Mouse (Mus musculus): Measurements from ENCODE around the gene Dact2. TPM values are rescaled to one million over a fixed set of nuclear protein-coding genes. Genes with fewer than 3 reads are reported as not detected.

Dact2 gene
- polyA plus RNA-seq, 1 experiment from 2014 or later, result 0.70 TPM

DNA sequence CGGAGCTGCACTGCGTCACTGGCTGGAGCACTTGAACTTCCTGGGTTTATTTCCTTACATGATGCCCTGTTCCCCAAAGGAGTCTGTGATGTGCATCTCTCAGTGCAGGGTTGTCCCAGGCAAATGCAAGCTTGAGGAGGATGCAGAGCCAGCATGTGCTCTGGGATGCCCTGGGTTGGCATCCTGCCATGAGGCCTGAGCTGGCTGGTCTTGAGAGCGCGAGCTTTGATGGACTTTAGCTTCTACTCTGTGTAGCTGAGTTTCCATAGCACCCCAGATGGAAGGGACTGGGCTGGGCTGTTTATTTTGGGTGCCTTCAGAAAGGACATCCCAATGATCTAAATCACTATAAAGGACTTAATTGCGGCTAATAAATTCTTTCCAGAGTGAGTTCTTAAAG is 36.5 kb downstream of the Dact2 start:
- Histone ChIP-seq H3K4me2 (replicated peaks) (no peak overlapping the region), H3K4me1 (peaks cover 19% of the 10 kb centered on the region), H3K27me3 (replicated peaks) (no peaks in the 10 kb centered on the region), H3K9me3 (no peaks in the 10 kb centered on the region), H3K4me3 (no peak overlapping the region), H3K27ac (no peak overlapping the region), H3K36me3 (no peaks in the 10 kb centered on the region), H3K9ac (no peak overlapping the region)
- ATAC-seq (ENCODE audit: low FRiP score, low read depth), result no peak
- 52% methylated on average over 5 of the region's 5 CpGs for WGBS

DNA sequence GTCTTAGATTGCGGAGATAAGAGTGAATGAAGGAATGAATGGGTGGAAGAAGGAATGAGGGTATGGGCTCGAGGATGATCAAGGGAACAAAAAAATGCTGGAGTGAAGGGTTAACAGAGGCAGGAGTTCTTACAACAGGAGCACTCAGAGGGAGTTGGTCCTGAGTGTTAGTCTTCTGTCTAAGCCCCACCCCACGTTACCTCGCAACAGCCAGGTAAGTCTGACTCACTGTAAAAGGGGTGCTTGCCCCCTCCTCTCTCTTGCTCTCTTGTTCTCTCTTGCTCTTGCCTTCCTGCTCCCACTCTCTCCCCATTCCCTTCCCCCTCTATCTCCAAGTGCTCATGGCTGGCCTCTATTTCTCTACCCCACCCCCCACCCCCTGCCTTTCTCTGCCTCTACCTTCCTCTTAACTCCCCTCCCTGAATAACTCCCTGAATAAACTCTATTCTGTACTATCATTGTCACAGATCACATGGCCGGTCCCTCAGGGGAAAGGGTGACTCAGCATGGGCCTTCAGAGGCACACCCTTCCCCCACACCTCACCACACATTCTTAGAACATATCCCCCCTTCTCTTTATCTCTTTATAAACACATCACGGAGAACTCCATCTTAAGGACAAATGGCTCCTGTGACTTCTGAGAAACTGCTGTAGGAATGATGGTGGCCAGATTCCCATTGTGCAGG is 37.2 kb downstream of the Dact2 start:
- H3K27ac ChIP-seq, result no peak overlapping the region
- no peaks in the 10 kb centered on the region for H3K27me3 ChIP-seq (replicated peaks)
- ATAC-seq (ENCODE audit: low FRiP score, low read depth), result no peak
- WGBS, result 71% methylated on average over 6 of the region's 6 CpGs
- no peaks in the 10 kb centered on the region for H3K9me3 ChIP-seq
- peaks cover 19% of the 10 kb centered on the region for H3K4me1 ChIP-seq
- no peak overlapping the region for H3K4me3 ChIP-seq
- no peak overlapping the region for H3K9ac ChIP-seq
- H3K36me3 ChIP-seq, result no peaks in the 10 kb centered on the region
- no peak overlapping the region for H3K4me2 ChIP-seq (replicated peaks)

- Histone ChIP-seq H3K4me1 (peaks cover 19% of the 10 kb centered on the region), H3K9me3 (no peaks in the 10 kb centered on the region), H3K9ac (no peak overlapping the region), H3K4me2 (replicated peaks) (peak overlapping the region; percentile 41), H3K27ac (no peak overlapping the region), H3K27me3 (replicated peaks) (no peaks in the 10 kb centered on the region), H3K4me3 (no peak overlapping the region), H3K36me3 (no peaks in the 10 kb centered on the region)
- ATAC-seq (ENCODE audit: low FRiP score, low read depth), result no peak
- 58% methylated on average over 9 of the region's 9 CpGs for WGBS
Measured at GRCm38 (mm10) chr17:14165934-14166610, 38.0 kb downstream of the Dact2 start.

DNA sequence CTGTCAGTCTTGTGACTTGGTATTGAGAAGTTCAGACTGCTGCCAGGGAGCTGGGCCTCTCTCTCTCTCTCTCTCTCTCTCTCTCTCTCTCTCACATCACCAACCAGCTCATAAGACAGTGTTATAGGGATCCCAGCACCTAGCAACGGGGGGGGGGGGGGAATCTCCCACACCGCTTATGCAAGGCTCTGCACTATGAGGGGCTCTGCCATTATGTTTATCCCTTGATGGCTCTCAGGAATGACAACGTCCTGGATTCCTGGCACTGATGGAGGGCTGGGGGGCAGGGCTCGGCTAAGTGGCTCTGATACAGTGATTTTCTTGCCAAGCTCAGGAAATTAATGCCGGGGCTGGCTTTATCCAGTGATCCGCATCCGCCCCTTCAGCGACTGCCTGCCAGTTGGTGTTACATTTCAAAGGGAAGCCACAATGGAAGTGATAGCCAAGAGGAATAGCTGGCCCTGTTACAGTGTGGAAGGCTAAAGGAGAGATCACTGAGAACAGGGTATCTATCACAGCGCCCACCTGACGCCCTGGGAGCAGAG is 38.7 kb downstream of the Dact2 start:
- H3K9ac ChIP-seq, result no peak overlapping the region
- peaks cover 19% of the 10 kb centered on the region for H3K4me1 ChIP-seq
- no peaks in the 10 kb centered on the region for H3K36me3 ChIP-seq
- H3K4me2 ChIP-seq (replicated peaks), result peak overlapping the region; percentile 41
- H3K27me3 ChIP-seq (replicated peaks), result no peaks in the 10 kb centered on the region
- no peaks in the 10 kb centered on the region for H3K9me3 ChIP-seq
- 4% methylated on average over 10 of the region's 10 CpGs for WGBS
- no peak overlapping the region for H3K4me3 ChIP-seq
- H3K27ac ChIP-seq, result no peak overlapping the region
- ATAC-seq (ENCODE audit: low FRiP score, low read depth), result peak; percentile 75

DNA sequence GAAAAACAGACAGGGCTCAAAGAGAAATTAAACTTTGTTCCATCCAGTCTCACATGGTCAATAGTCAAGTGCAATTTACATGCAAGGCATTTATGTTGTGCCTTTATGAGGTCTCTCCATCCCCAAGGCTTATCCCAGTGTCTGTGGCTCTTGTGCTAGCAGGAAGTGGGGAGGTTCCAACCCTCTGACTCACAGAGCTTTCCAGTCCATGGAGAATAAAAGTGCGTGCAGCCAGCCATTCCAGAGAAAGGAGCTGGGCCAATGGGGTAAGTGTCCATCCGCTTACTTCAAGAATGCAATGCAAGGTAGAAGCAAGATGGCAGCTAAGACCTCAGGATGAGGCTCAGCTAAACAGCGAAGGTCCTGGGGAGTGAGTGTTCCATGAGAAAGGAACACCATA is 43.3 kb downstream of the Dact2 start:
- Histone ChIP-seq H3K27ac (no peak overlapping the region), H3K4me1 (peaks cover 11% of the 10 kb centered on the region), H3K4me2 (replicated peaks) (no peak overlapping the region), H3K9ac (no peak overlapping the region), H3K27me3 (replicated peaks) (no peaks in the 10 kb centered on the region), H3K36me3 (no peaks in the 10 kb centered on the region), H3K9me3 (no peaks in the 10 kb centered on the region), H3K4me3 (no peak overlapping the region)
- WGBS, result 96% methylated on average over 3 of the region's 3 CpGs
- no peak for ATAC-seq (ENCODE audit: low FRiP score, low read depth)

DNA sequence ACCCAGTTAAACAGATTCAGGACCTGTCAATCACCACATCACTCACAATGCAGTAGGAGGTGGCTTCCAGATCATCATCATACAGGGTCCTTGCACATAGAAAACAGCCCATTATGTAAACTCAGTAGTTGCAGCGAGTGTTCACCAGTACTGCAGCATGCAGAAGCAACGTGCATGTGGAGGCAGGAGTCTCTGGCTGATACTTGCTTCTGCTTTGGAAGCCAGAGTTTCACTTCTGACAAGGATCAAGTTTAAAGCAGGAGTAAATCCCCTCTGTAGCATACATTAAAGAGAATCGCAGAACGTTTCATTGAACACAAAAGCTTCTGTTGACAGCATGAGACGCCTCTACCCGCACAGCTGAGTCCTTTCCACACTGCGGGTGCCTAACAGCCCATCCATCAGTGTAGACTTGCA is 46.3 kb downstream of the Dact2 start:
- WGBS, result 44% methylated on average over 7 of the region's 7 CpGs
- no peak for ATAC-seq (ENCODE audit: low FRiP score, low read depth)
- Histone ChIP-seq H3K4me1 (no peaks in the 10 kb centered on the region), H3K9ac (no peak overlapping the region), H3K4me3 (no peak overlapping the region), H3K27ac (no peak overlapping the region), H3K9me3 (no peaks in the 10 kb centered on the region), H3K27me3 (replicated peaks) (no peaks in the 10 kb centered on the region), H3K36me3 (no peaks in the 10 kb centered on the region), H3K4me2 (replicated peaks) (no peak overlapping the region)

Other genes starting within 250 kb of the Dact2 start
- not detected in 2 replicates for gene Gm7356, start 200.6 kb downstream of the Dact2 start, polyA plus RNA-seq (2016; fragmentation: Nextera tagmentation; extraction: Ambion mirVana)
- not detected in 2 replicates for gene Gm7358, start 144.8 kb downstream of the Dact2 start, polyA plus RNA-seq (2016; fragmentation: Nextera tagmentation; extraction: Ambion mirVana)
- 19.1 and 23.3 TPM in 2 replicates for gene Smoc2, start 75.2 kb upstream of the Dact2 start, polyA plus RNA-seq (2016; fragmentation: Nextera tagmentation; extraction: Ambion mirVana)